Mouse (Mus musculus) heart, postnatal 4 days (tissue): ENCODE measurements at regions not wholly inside any gene's neighbourhood (a gene's known extent, or its start where the extent isn't known, plus 50 kb on each side); places are given as distances from the start of the nearest gene placed in this dataset.
"Not testable (repeated sequence)": the region's sequence is repeated elsewhere in the genome, so short reads cannot be mapped to it uniquely, and the experiment has no call there.

Source experiments
- DNase-seq: peaks from one replicate; pipeline ENCODE4 v3.0.0; 2021

GRCm38 (mm10) chr14:90062855-90063254, 1591.7 kb upstream of the Pcdh20 start:
- DNase-seq = no peak

GRCm38 (mm10) chr14:90049806-90050205, 1578.6 kb upstream of the Pcdh20 start:
- DNase-seq = peak; percentile 66

GRCm38 (mm10) chr14:90048820-90049219, 1577.6 kb upstream of the Pcdh20 start:
- DNase-seq = not testable (repeated sequence)
